Comparison of ENCODE assay signal across 9 mouse cellular contexts in genomic region chr16:28927381-28927780, GRCm38 (mm10). TPM values are rescaled to one million over a fixed set of nuclear protein-coding genes. Genes with fewer than 3 reads are reported as not detected.
DNase-seq lines count a peak whose midpoint lies in the region; ATAC-seq and TF ChIP-seq lines count a peak whose summit lies in the region.
"Had no signal": no experiment of that assay in that cellular context is flagged by ENCODE, and none has a peak within 500 bp of the region (broad histone marks: within the 10 kb centered on the region; RNA-seq: fewer than 3 reads in every experiment).

No protein-coding gene starts in this region.

- TF ChIP-seq CTCF in stomach, postnatal 0 days (IDR thresholded peaks at IDR 0.05; ENCODE audit: low read depth) = no peak

- WGBS in stomach, embryonic 14.5 days = 46% methylated on average over 9 of the region's 9 CpGs
- 70% methylated on average over 9 of the region's 9 CpGs for WGBS in stomach, postnatal 0 days
- WGBS in forebrain, embryonic 16.5 days = 13% methylated on average over 9 of the region's 9 CpGs

- H3K4me1 ChIP-seq in stomach, embryonic 14.5 days (ENCODE audit: control insufficient read depth, insufficient read depth, low read length) = peaks cover 11% of the 10 kb centered on the region
- 0 out of 2 replicates have a peak, but pooled peaks cover 2% of the 10 kb centered on the region for H3K4me1 ChIP-seq in stomach, postnatal 0 days (replicated peaks; ENCODE audit: control insufficient read depth, insufficient read depth)
- H3K4me1 ChIP-seq in forebrain, embryonic 16.5 days (replicated peaks; ENCODE audit: control insufficient read depth, insufficient read depth, low read length) = peaks cover 26% of the 10 kb centered on the region

- no peaks in the 10 kb centered on the region for H3K9me3 ChIP-seq in stomach, embryonic 14.5 days (ENCODE audit: control insufficient read depth, low read depth, low read length)
- H3K9me3 ChIP-seq in stomach, postnatal 0 days (ENCODE audit: control insufficient read depth, low read length) = no peaks in the 10 kb centered on the region
- H3K9me3 ChIP-seq in forebrain, embryonic 16.5 days (ENCODE audit: control insufficient read depth, low read length) = no peaks in the 10 kb centered on the region

- H3K4me3 ChIP-seq in stomach, embryonic 14.5 days (ENCODE audit: low read depth, low read length) = 0 out of 2 replicates have a peak overlapping the region, but pooled peaks have one; percentile 61
- H3K4me3 ChIP-seq in stomach, postnatal 0 days (ENCODE audit: low read depth, low read length) = no peak overlapping the region
- peak overlapping the region; percentile 65 for H3K4me3 ChIP-seq in forebrain, embryonic 16.5 days (replicated peaks; ENCODE audit: low read length)
- H3K4me3 ChIP-seq: erythroblast, embryonic 14.5 days had no signal

- no peak overlapping the region for H3K9ac ChIP-seq in stomach, embryonic 14.5 days (replicated peaks; ENCODE audit: low read depth, low read length)
- no peak overlapping the region for H3K9ac ChIP-seq in stomach, postnatal 0 days (ENCODE audit: low read length)
- H3K9ac ChIP-seq in forebrain, embryonic 16.5 days (replicated peaks; ENCODE audit: low read depth, low read length) = peak overlapping the region; percentile 74

- H3K27me3 ChIP-seq in stomach, embryonic 14.5 days (ENCODE audit: control insufficient read depth, insufficient read depth, low read length) = no peaks in the 10 kb centered on the region
- no peaks in the 10 kb centered on the region for H3K27me3 ChIP-seq in stomach, postnatal 0 days (ENCODE audit: control insufficient read depth, insufficient read depth, low read length)
- peaks cover 10% of the 10 kb centered on the region for H3K27me3 ChIP-seq in forebrain, embryonic 16.5 days (replicated peaks; ENCODE audit: control insufficient read depth, insufficient read depth, low read length)

- intact Hi-C loops in gastrocnemius, postnatal 36 days (cut with DNase I) = loop anchor here (5.0 kb wide), 1 partner anchor 65 kb away; no protein-coding TSS in a partner anchor

- H3K36me3 ChIP-seq in stomach, embryonic 14.5 days (ENCODE audit: control insufficient read depth, insufficient read depth, low read length) = no peaks in the 10 kb centered on the region
- no peaks in the 10 kb centered on the region; the same call in 1 of the 2 replicates for H3K36me3 ChIP-seq in stomach, postnatal 0 days (ENCODE audit: control insufficient read depth, insufficient read depth, low read length)
- no peaks in the 10 kb centered on the region for H3K36me3 ChIP-seq in forebrain, embryonic 16.5 days (ENCODE audit: control insufficient read depth, insufficient read depth)

- ATAC-seq in stomach, embryonic 14.5 days (ENCODE audit: insufficient number of reproducible peaks, insufficient read depth, low FRiP score, low read depth) = no peak
- ATAC-seq in stomach, postnatal 0 days (ENCODE audit: low FRiP score, low TSS enrichment) = no peak
- ATAC-seq in forebrain, embryonic 16.5 days = no peak

- TF ChIP-seq EP300 in stomach, postnatal 0 days (optimal IDR thresholded peaks at IDR 0.05) = no peak

- DNase-seq in stomach, postnatal 0 days (ENCODE audit: low spot score) = no peak
- DNase-seq in kidney, postnatal 36 days = peak; percentile 70 to 82
- DNase-seq in adrenal gland, postnatal 10 days = no peak
- DNase-seq in gastrocnemius, postnatal 36 days = no peak
- no peak for DNase-seq in urinary bladder, postnatal 36 days (ENCODE audit: low spot score in 2 of 2)
- DNase-seq in heart, postnatal 4 days = no peak

- peak overlapping the region; percentile 64 for H3K4me2 ChIP-seq in stomach, embryonic 14.5 days (replicated peaks; ENCODE audit: low read depth, low read length)
- no peak overlapping the region for H3K4me2 ChIP-seq in stomach, postnatal 0 days (replicated peaks; ENCODE audit: low read depth)
- peak overlapping the region; percentile 69 for H3K4me2 ChIP-seq in forebrain, embryonic 16.5 days (ENCODE audit: low read length)

- H3K27ac ChIP-seq in stomach, embryonic 14.5 days (ENCODE audit: low read length) = no peak overlapping the region
- H3K27ac ChIP-seq in stomach, postnatal 0 days (replicated peaks) = no peak overlapping the region
- no peak overlapping the region for H3K27ac ChIP-seq in forebrain, embryonic 16.5 days (ENCODE audit: low read length)

RNA-seq across cellular contexts. Expression of gene Mb21d2, which starts 2.1 kb away (rescaled TPM):
- 8.4 and 8.7 TPM in 2 replicates for polyA plus RNA-seq in stomach, embryonic 14.5 days (2014; fragmentation: Nextera tagmentation; extraction: Ambion mirVana)
- 4.6 and 4.8 TPM in 2 replicates for polyA plus RNA-seq in stomach, postnatal 0 days (2015; fragmentation: Nextera tagmentation; extraction: Ambion mirVana)
- polyA plus RNA-seq in forebrain, embryonic 16.5 days (2015; fragmentation: Nextera tagmentation; extraction: Ambion mirVana) = 7.9 and 9.6 TPM in 2 replicates
- total RNA-seq in adrenal gland, postnatal 10 days (2021) = 10 to 100 TPM in 1 of 2 experiments, 1 to 10 TPM in 1; 9.7 to 11.4 TPM
- 1 to 10 TPM; 7.1 to 8.7 TPM for total RNA-seq in gastrocnemius, postnatal 36 days (2021)
- total RNA-seq in heart, postnatal 4 days (2021) = 10 to 100 TPM; 10.2 to 10.7 TPM
- polyA plus RNA-seq: erythroblast, embryonic 14.5 days had no signal

Comparison
In these comparisons a context has a peak if more than half of its experiments do, and no peak if none do; other contexts are left out.
1. DNase-seq: peak in kidney, postnatal 36 days (2 of 2); none in stomach, postnatal 0 days (single experiment), adrenal gland, postnatal 10 days (single experiment), gastrocnemius, postnatal 36 days (0 of 2), urinary bladder, postnatal 36 days (0 of 2) and heart, postnatal 4 days (single experiment).